Comparison of ENCODE assay signal across 13 mouse cellular contexts in the genomic region with DNA sequence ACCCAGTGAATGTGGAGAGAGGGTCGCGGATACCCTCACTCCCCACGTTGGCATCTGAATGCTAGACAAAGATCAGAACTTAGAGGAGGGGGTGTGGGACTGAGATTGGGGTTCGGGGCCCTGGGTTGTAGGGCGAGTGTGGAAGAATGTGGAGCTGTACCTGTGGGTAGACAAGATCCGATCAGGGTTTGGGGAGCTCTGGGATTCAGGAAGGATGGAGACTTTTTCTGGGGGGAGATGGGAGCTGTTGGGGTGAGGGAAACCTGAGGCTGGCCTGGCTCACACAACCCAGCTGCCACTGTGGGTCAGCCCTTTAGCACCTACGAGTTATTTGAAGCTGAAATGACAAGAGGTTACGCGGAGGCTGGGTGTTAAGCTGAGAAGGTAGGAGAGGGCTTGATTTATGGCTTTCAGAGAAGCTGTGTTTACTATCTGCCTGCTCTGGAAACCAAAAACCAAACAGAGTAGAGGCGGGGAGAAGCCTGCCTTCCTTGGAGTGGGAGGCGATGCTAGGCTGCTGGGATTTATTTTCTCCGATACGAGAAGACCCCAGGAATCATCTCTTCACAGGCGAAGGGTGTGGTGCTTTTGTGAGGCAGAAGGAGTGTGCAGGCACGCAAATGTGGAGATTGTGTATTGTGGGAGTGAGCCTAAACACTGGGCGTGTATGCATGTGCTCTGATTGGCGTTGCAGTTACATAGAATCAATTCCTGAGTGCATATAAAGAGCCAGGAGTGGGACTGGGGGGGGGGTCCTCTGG. TPM values are rescaled to one million over a fixed set of nuclear protein-coding genes. Genes with fewer than 3 reads are reported as not detected.
DNase-seq lines count a peak whose midpoint lies in the region; ATAC-seq and TF ChIP-seq lines count a peak whose summit lies in the region.
"Had no signal": no experiment of that assay in that cellular context is flagged by ENCODE, and none has a peak within 500 bp of the region (broad histone marks: within the 10 kb centered on the region; RNA-seq: fewer than 3 reads in every experiment).

No protein-coding gene starts in this region.

- H3K27ac ChIP-seq in heart, postnatal 0 days (ENCODE audit: low read depth) = no peak overlapping the region
- peak overlapping the region; percentile 75; the same call in 1 of the 2 replicates for H3K27ac ChIP-seq in embryonic facial prominence, embryonic 10.5 days (replicated peaks)
- peak overlapping the region; percentile 99 for H3K27ac ChIP-seq in hindbrain, embryonic 14.5 days
- H3K27ac ChIP-seq in liver, embryonic 15.5 days (replicated peaks) = no peak overlapping the region
- H3K27ac ChIP-seq: forebrain, embryonic 12.5 days had no signal

- no peaks in the 10 kb centered on the region for H3K36me3 ChIP-seq in heart, postnatal 0 days (replicated peaks; ENCODE audit: control insufficient read depth, insufficient read depth, low read length)
- H3K36me3 ChIP-seq in embryonic facial prominence, embryonic 10.5 days (replicated peaks) = no peaks in the 10 kb centered on the region
- H3K36me3 ChIP-seq in hindbrain, embryonic 14.5 days (replicated peaks; ENCODE audit: control insufficient read depth, insufficient read depth) = 0 out of 2 replicates have a peak, but pooled peaks cover 6% of the 10 kb centered on the region
- H3K36me3 ChIP-seq in liver, embryonic 15.5 days (replicated peaks) = no peaks in the 10 kb centered on the region
- H3K36me3 ChIP-seq: forebrain, embryonic 12.5 days had no signal

- H3K4me1 ChIP-seq in heart, postnatal 0 days (ENCODE audit: control insufficient read depth, insufficient read depth) = no peaks in the 10 kb centered on the region
- H3K4me1 ChIP-seq in embryonic facial prominence, embryonic 10.5 days = peaks cover 16% of the 10 kb centered on the region
- peaks cover 21% of the 10 kb centered on the region for H3K4me1 ChIP-seq in hindbrain, embryonic 14.5 days (replicated peaks; ENCODE audit: control insufficient read depth, insufficient read depth, low read length)
- no peaks in the 10 kb centered on the region for H3K4me1 ChIP-seq in liver, embryonic 15.5 days (replicated peaks)
- H3K4me1 ChIP-seq: forebrain, embryonic 12.5 days had no signal

- TF ChIP-seq CTCF in heart, postnatal 0 days (IDR thresholded peaks at IDR 0.05; ENCODE audit: low read depth) = no peak

- no peak for TF ChIP-seq EP300 in heart, postnatal 0 days (IDR thresholded peaks at IDR 0.05; ENCODE audit: low read depth)

- H3K9me3 ChIP-seq in heart, postnatal 0 days (replicated peaks; ENCODE audit: control insufficient read depth, low read length) = no peaks in the 10 kb centered on the region
- no peaks in the 10 kb centered on the region for H3K9me3 ChIP-seq in embryonic facial prominence, embryonic 10.5 days
- H3K9me3 ChIP-seq in hindbrain, embryonic 14.5 days (ENCODE audit: control insufficient read depth, low read length) = no peaks in the 10 kb centered on the region
- no peaks in the 10 kb centered on the region for H3K9me3 ChIP-seq in liver, embryonic 15.5 days (replicated peaks)
- H3K9me3 ChIP-seq: forebrain, embryonic 12.5 days had no signal

- H3K4me3 ChIP-seq in heart, postnatal 0 days (ENCODE audit: low read depth, low read length) = peak overlapping the region; percentile 30
- H3K4me3 ChIP-seq in embryonic facial prominence, embryonic 10.5 days = peak overlapping the region; percentile 53
- H3K4me3 ChIP-seq in hindbrain, embryonic 14.5 days (replicated peaks; ENCODE audit: low read length) = peak overlapping the region; percentile 48
- peak overlapping the region; percentile 14; the same call in 1 of the 2 replicates for H3K4me3 ChIP-seq in liver, embryonic 15.5 days (replicated peaks)
- H3K4me3 ChIP-seq: forebrain, embryonic 12.5 days had no signal

- H3K27me3 ChIP-seq in heart, postnatal 0 days (ENCODE audit: control insufficient read depth, insufficient read depth, low read length) = peaks cover 98% of the 10 kb centered on the region
- H3K27me3 ChIP-seq in embryonic facial prominence, embryonic 10.5 days (replicated peaks; ENCODE audit: low read depth, poor library complexity, severe bottlenecking) = peaks cover 100% of the 10 kb centered on the region
- peaks cover 87% of the 10 kb centered on the region for H3K27me3 ChIP-seq in hindbrain, embryonic 14.5 days (ENCODE audit: control insufficient read depth, insufficient read depth, low read length)
- H3K27me3 ChIP-seq in liver, embryonic 15.5 days = peaks cover 99% of the 10 kb centered on the region

- peak overlapping the region; percentile 50 for H3K4me2 ChIP-seq in heart, postnatal 0 days (ENCODE audit: low read depth, low read length)
- peak overlapping the region; percentile 77 for H3K4me2 ChIP-seq in hindbrain, embryonic 14.5 days (replicated peaks)
- H3K4me2 ChIP-seq in liver, embryonic 15.5 days = peak overlapping the region; percentile 33; the same call in 1 of the 2 replicates
- H3K4me2 ChIP-seq: forebrain, embryonic 12.5 days had no signal

- peak overlapping the region; percentile 45; the same call in 1 of the 2 replicates for H3K9ac ChIP-seq in heart, postnatal 0 days (replicated peaks; ENCODE audit: low read depth, low read length)
- H3K9ac ChIP-seq in hindbrain, embryonic 14.5 days = peak overlapping the region; percentile 97
- H3K9ac ChIP-seq in liver, embryonic 15.5 days = no peak overlapping the region
- H3K9ac ChIP-seq: forebrain, embryonic 12.5 days had no signal

- 15% methylated on average over 17 of the region's 17 CpGs for WGBS in heart, postnatal 0 days
- 2% methylated on average over 17 of the region's 17 CpGs for WGBS in embryonic facial prominence, embryonic 10.5 days
- WGBS in hindbrain, embryonic 14.5 days = 2% methylated on average over 17 of the region's 17 CpGs
- 30% methylated on average over 17 of the region's 17 CpGs for WGBS in liver, embryonic 15.5 days (ENCODE audit: insufficient replicate concordance)

- no peak for DNase-seq in heart, postnatal 0 days (ENCODE audit: low spot score)
- DNase-seq in heart, adult 11 months = no peak
- DNase-seq in embryonic facial prominence, embryonic 10.5 days (ENCODE audit: low spot score) = no peak
- DNase-seq in hindbrain, embryonic 14.5 days (ENCODE audit: low spot score) = no peak
- DNase-seq in embryo, embryonic 11 days = no peak
- DNase-seq in urinary bladder, postnatal 36 days (ENCODE audit: low spot score in 2 of 2) = no peak
- DNase-seq in right cerebral cortex, postnatal 25 days = no peak
- DNase-seq: heart, adult 18-20 months; layer of hippocampus, postnatal 36 days; thymus, adult 18-20 months had no signal

- no peak for ATAC-seq in heart, postnatal 0 days (ENCODE audit: insufficient read depth, low read depth)
- ATAC-seq in hindbrain, embryonic 14.5 days (ENCODE audit: low FRiP score) = no peak
- no peak for ATAC-seq in liver, embryonic 15.5 days (ENCODE audit: insufficient read depth)

RNA-seq across cellular contexts. Expression of a gene that starts 10.3 kb away (rescaled TPM):
- total RNA-seq in heart, postnatal 0 days (2014; rRNA removed; ENCODE audit: low replicate concordance) = 0.08 and 0.66 TPM in 2 replicates
- 0.15 and 0.32 TPM in 2 replicates for polyA plus RNA-seq in heart, postnatal 0 days (2015; fragmentation: Nextera tagmentation; extraction: Ambion mirVana)
- polyA plus RNA-seq in embryonic facial prominence, embryonic 10.5 days (2016; fragmentation: Nextera tagmentation; extraction: Ambion mirVana) = 0.69 and 3.4 TPM in 2 replicates
- 12.8 and 17.2 TPM in 2 replicates for polyA plus RNA-seq in hindbrain, embryonic 14.5 days (2014; fragmentation: Nextera tagmentation; extraction: Ambion mirVana)
- polyA plus RNA-seq in liver, embryonic 15.5 days (2015; fragmentation: Nextera tagmentation; extraction: Ambion mirVana) = 0.05 and 0.26 TPM in 2 replicates
- total RNA-seq: layer of hippocampus, postnatal 36 days had no signal
- polyA plus RNA-seq: forebrain, embryonic 12.5 days had no signal

RNA-seq across cellular contexts. Expression of a gene that starts 15.4 kb away (rescaled TPM):
- 0.39 and 2.3 TPM in 2 replicates for total RNA-seq in heart, postnatal 0 days (2014; rRNA removed; ENCODE audit: low replicate concordance)
- polyA plus RNA-seq in heart, postnatal 0 days (2015; fragmentation: Nextera tagmentation; extraction: Ambion mirVana) = 0.19 and 0.25 TPM in 2 replicates
- polyA plus RNA-seq in embryonic facial prominence, embryonic 10.5 days (2016; fragmentation: Nextera tagmentation; extraction: Ambion mirVana) = 0.09 and 0.23 TPM in 2 replicates
- polyA plus RNA-seq in hindbrain, embryonic 14.5 days (2014; fragmentation: Nextera tagmentation; extraction: Ambion mirVana) = 4.0 and 5.4 TPM in 2 replicates
- polyA plus RNA-seq in liver, embryonic 15.5 days (2015; fragmentation: Nextera tagmentation; extraction: Ambion mirVana) = 0.10 TPM in 2 replicates
- total RNA-seq: layer of hippocampus, postnatal 36 days had no signal
- polyA plus RNA-seq: forebrain, embryonic 12.5 days had no signal

RNA-seq across cellular contexts. Expression of a gene that starts 16.9 kb away (rescaled TPM):
- total RNA-seq in heart, postnatal 0 days (2014; rRNA removed; ENCODE audit: low replicate concordance) = 1.9 and 3.2 TPM in 2 replicates
- polyA plus RNA-seq in heart, postnatal 0 days (2015; fragmentation: Nextera tagmentation; extraction: Ambion mirVana) = 0.97 and 1.8 TPM in 2 replicates
- 5.8 and 17.0 TPM in 2 replicates for polyA plus RNA-seq in embryonic facial prominence, embryonic 10.5 days (2016; fragmentation: Nextera tagmentation; extraction: Ambion mirVana)
- polyA plus RNA-seq in hindbrain, embryonic 14.5 days (2014; fragmentation: Nextera tagmentation; extraction: Ambion mirVana) = 39.5 and 42.9 TPM in 2 replicates
- polyA plus RNA-seq in liver, embryonic 15.5 days (2015; fragmentation: Nextera tagmentation; extraction: Ambion mirVana) = 0.75 and 1.1 TPM in 2 replicates
- total RNA-seq: CH12.LX; layer of hippocampus, postnatal 36 days had no signal

RNA-seq across cellular contexts. Expression of a gene that starts 30.3 kb away (rescaled TPM):
- total RNA-seq in heart, postnatal 0 days (2014; rRNA removed; ENCODE audit: low replicate concordance) = 0.19 TPM in 1 of 2 replicates, not detected in the other
- polyA plus RNA-seq in heart, postnatal 0 days (2015; fragmentation: Nextera tagmentation; extraction: Ambion mirVana) = 0.08 and 0.25 TPM in 2 replicates
- polyA plus RNA-seq in embryonic facial prominence, embryonic 10.5 days (2016; fragmentation: Nextera tagmentation; extraction: Ambion mirVana) = 0.07 and 0.28 TPM in 2 replicates
- 140 and 157 TPM in 2 replicates for polyA plus RNA-seq in hindbrain, embryonic 14.5 days (2014; fragmentation: Nextera tagmentation; extraction: Ambion mirVana)
- 0.30 and 0.37 TPM in 2 replicates for polyA plus RNA-seq in liver, embryonic 15.5 days (2015; fragmentation: Nextera tagmentation; extraction: Ambion mirVana)
- total RNA-seq: layer of hippocampus, postnatal 36 days had no signal
- polyA plus RNA-seq: forebrain, embryonic 12.5 days had no signal

RNA-seq across cellular contexts. Expression of a gene that starts 32.1 kb away (rescaled TPM):
- total RNA-seq in heart, postnatal 0 days (2014; rRNA removed; ENCODE audit: low replicate concordance) = not detected in 2 replicates
- not detected in 2 replicates for polyA plus RNA-seq in heart, postnatal 0 days (2015; fragmentation: Nextera tagmentation; extraction: Ambion mirVana)
- polyA plus RNA-seq in embryonic facial prominence, embryonic 10.5 days (2016; fragmentation: Nextera tagmentation; extraction: Ambion mirVana) = 1.2 and 7.1 TPM in 2 replicates
- 0.33 and 0.56 TPM in 2 replicates for polyA plus RNA-seq in hindbrain, embryonic 14.5 days (2014; fragmentation: Nextera tagmentation; extraction: Ambion mirVana)
- polyA plus RNA-seq in liver, embryonic 15.5 days (2015; fragmentation: Nextera tagmentation; extraction: Ambion mirVana) = not detected in 2 replicates
- total RNA-seq: CH12.LX; heart, adult 18-20 months; layer of hippocampus, postnatal 36 days had no signal
- polyA plus RNA-seq: forebrain, embryonic 12.5 days had no signal

Comparison
In these comparisons a context has a peak if more than half of its experiments do, and no peak if none do; other contexts are left out.
1. H3K27ac ChIP-seq: peak in embryonic facial prominence, embryonic 10.5 days (single experiment) and hindbrain, embryonic 14.5 days (single experiment); none in heart, postnatal 0 days (single experiment) and liver, embryonic 15.5 days (single experiment).
2. Peak in every context shown above with its lines, with median percentiles within 50 percentile points of each other: H3K4me2 ChIP-seq and H3K4me3 ChIP-seq.